Mouse (Mus musculus) stomach, embryonic 14.5 days (tissue): ENCODE results near the gene Aak1. TPM values are rescaled to one million over a fixed set of nuclear protein-coding genes. Genes with fewer than 3 reads are reported as not detected.
A peak's percentile ranks its signal among the peaks of the same experiment; 100 is the strongest.

ENCODE experiments used
- ATAC-seq: fragments of 200-750 bp; cut with Nextera tagmentation; 2 replicates; pipeline ENCODE4 v1.8.0; 2017; ENCODE audit warnings: low read depth, moderate TSS enrichment; ENCODE audit not compliant: insufficient number of reproducible peaks, insufficient read depth, low FRiP score
- H3K27ac ChIP-seq: fragments of 300-500 bp; sonication (generic); 2 replicates; pipeline ENCODE4 v1.5.1; 2014; ENCODE audit warnings: mild to moderate bottlenecking, low read length, moderate library complexity, mixed read lengths
- H3K27me3 ChIP-seq: fragments of 300-500 bp; sonication (generic); 2 replicates; pipeline ENCODE4 v1.6.1; 2014; ENCODE audit warnings: low read length, control low read depth, mixed read lengths; ENCODE audit not compliant: control insufficient read depth, insufficient read depth
- H3K36me3 ChIP-seq: fragments of 300-500 bp; sonication (generic); 2 replicates; pipeline ENCODE4 v1.6.1; 2014; ENCODE audit warnings: mild to moderate bottlenecking, control low read depth, low read length, moderate library complexity, mixed read lengths; ENCODE audit not compliant: control insufficient read depth, insufficient read depth
- H3K4me1 ChIP-seq: fragments of 300-500 bp; sonication (generic); 2 replicates; pipeline ENCODE4 v1.6.1; 2014; ENCODE audit warnings: low read length, control low read depth, mixed read lengths; ENCODE audit not compliant: control insufficient read depth, insufficient read depth
- H3K4me2 ChIP-seq: fragments of 300-500 bp; sonication (generic); replicated peaks from 2 replicates; pipeline ENCODE4 v1.6.1; 2014; ENCODE audit warnings: low read depth, low read length, control low read depth
- H3K4me3 ChIP-seq: fragments of 300-500 bp; sonication (generic); 2 replicates; pipeline ENCODE4 v1.5.1; 2014; ENCODE audit warnings: low read depth, low read length, control low read depth
- H3K9ac ChIP-seq: fragments of 300-500 bp; sonication (generic); replicated peaks from 2 replicates; pipeline ENCODE4 v1.6.1; 2014; ENCODE audit warnings: low read depth, mild to moderate bottlenecking, control low read depth, low read length, moderate library complexity, mixed read lengths
- H3K9me3 ChIP-seq: fragments of 300-500 bp; sonication (generic); 2 replicates; pipeline ENCODE4 v1.6.1; 2016; ENCODE audit warnings: low read depth, low read length, control low read depth; ENCODE audit not compliant: control insufficient read depth
- WGBS: fragments of 180-500 bp; shearing (Covaris S2); extraction: QIAGEN DNeasy Blood & Tissue Kit; methylation state at CpG from one replicate; pipeline ENCODE4 v1.1.7; 2014; 5-methylcytosine and 5-hydroxymethylcytosine counted together
- polyA plus RNA-seq: library from polyadenylated mRNA; unstranded; fragments of >200 nt; fragmentation: Nextera tagmentation; extraction: Ambion mirVana; gene quantifications from 2 replicates; pipeline ENCODE4 v1.2.1, GENCODE M21; 2014

Gene Aak1
- polyA plus RNA-seq, 1 experiment from 2014 or later, result 28.6 TPM

DNA sequence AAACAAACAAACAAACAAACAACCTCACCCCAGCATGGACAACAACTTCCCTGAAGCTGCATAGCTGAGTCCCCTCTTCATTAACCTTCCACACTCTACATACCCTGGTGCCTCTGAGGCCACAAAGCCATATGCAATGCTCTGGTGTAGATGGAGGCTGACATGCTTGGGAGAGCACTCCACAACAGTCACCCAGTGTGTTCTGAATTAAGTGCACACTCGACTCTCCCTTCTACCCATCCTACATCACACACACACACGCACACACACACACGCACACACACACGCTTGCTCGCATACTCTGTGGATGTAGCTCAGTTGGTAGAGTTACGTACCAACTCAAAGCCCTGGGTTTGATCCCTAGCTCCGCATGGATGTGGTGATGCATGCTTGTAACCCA is 24.9 kb upstream of the Aak1 start:
- Histone ChIP-seq H3K4me1 (0 out of 2 replicates have a peak, but pooled peaks cover 3% of the 10 kb centered on the region), H3K4me3 (no peak overlapping the region), H3K9me3 (no peaks in the 10 kb centered on the region), H3K36me3 (no peaks in the 10 kb centered on the region), H3K27me3 (no peaks in the 10 kb centered on the region), H3K9ac (no peak overlapping the region), H3K4me2 (no peak overlapping the region), H3K27ac (no peak overlapping the region)
- 92% methylated on average over 7 of the region's 7 CpGs for WGBS
- ATAC-seq, result no peak

GRCm38 (mm10) chr6:86827432-86827831 is 21.9 kb upstream of the Aak1 start:
- H3K9me3 ChIP-seq, result no peaks in the 10 kb centered on the region
- H3K36me3 ChIP-seq, result no peaks in the 10 kb centered on the region
- no peak overlapping the region for H3K9ac ChIP-seq
- no peak overlapping the region for H3K4me3 ChIP-seq
- no peak for ATAC-seq
- no peak overlapping the region for H3K4me2 ChIP-seq
- H3K27ac ChIP-seq, result no peak overlapping the region
- no peaks in the 10 kb centered on the region for H3K4me1 ChIP-seq
- no peaks in the 10 kb centered on the region for H3K27me3 ChIP-seq
- 91% methylated on average over 2 of the region's 2 CpGs for WGBS

GRCm38 (mm10) chr6:86829768-86830167 is 19.5 kb upstream of the Aak1 start:
- Histone ChIP-seq H3K9me3 (no peaks in the 10 kb centered on the region), H3K36me3 (no peaks in the 10 kb centered on the region), H3K4me3 (no peak overlapping the region), H3K27ac (no peak overlapping the region), H3K4me2 (no peak overlapping the region), H3K4me1 (0 out of 2 replicates have a peak, but pooled peaks cover 3% of the 10 kb centered on the region), H3K27me3 (no peaks in the 10 kb centered on the region), H3K9ac (no peak overlapping the region)
- WGBS, result 91% methylated on average over 6 of the region's 6 CpGs
- no peak for ATAC-seq

DNA sequence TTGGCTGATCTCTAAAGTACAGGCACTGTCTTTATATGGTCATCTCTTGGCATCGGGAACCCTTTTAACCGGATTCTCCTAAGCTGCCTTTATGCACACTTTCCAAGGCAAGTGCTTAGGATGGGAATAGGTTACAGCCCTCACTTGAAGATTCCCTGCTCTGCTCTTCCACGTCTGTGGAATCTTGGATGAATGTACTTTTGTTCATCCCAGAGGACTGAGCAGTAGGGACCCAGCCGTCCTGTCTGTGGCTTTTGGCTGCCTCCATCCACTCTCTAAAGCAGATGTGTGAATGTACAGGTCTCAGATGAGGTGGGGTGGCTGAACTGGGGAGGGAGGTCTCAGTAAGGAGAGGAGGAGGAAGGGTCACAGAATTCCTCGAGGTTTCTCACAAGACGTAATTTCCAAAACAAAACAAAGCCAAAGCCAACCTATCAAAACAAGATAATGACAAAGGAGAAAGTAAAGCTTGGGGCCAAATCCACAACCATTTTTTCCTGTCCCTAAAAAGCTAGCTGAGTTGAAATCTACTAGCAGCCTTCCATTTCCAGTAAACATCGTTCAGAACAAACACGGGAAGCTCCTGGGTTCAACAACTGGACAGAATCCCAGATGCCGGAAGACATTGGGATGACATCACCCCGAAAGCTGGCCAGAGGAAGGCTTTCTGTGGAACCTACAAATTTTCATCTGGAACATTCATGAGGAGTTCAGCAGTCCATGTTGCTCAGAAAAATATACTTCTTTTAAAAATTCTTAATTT is 18.4 kb upstream of the Aak1 start:
- Histone ChIP-seq H3K4me2 (no peak overlapping the region), H3K27me3 (no peaks in the 10 kb centered on the region), H3K36me3 (no peaks in the 10 kb centered on the region), H3K4me3 (no peak overlapping the region), H3K4me1 (0 out of 2 replicates have a peak, but pooled peaks cover 3% of the 10 kb centered on the region), H3K9ac (no peak overlapping the region), H3K9me3 (no peaks in the 10 kb centered on the region), H3K27ac (peak overlapping the region; percentile 53; the same call in 1 of the 2 replicates)
- 55% methylated on average over 10 of the region's 10 CpGs for WGBS
- ATAC-seq, result no peak

- ATAC-seq, result no peak
- Histone ChIP-seq H3K4me1 (0 out of 2 replicates have a peak, but pooled peaks cover 3% of the 10 kb centered on the region), H3K4me3 (no peak overlapping the region), H3K9ac (no peak overlapping the region), H3K36me3 (no peaks in the 10 kb centered on the region), H3K27me3 (no peaks in the 10 kb centered on the region), H3K27ac (peak overlapping the region; percentile 4; the same call in 1 of the 2 replicates), H3K4me2 (no peak overlapping the region), H3K9me3 (no peaks in the 10 kb centered on the region)
- 64% methylated on average over 13 of the region's 13 CpGs for whole genome bisulfite sequencing
Observed at GRCm38 (mm10) chr6:86832802-86833502, 16.4 kb upstream of the Aak1 start.

GRCm38 (mm10) chr6:86839089-86839488 is 10.2 kb upstream of the Aak1 start:
- Histone ChIP-seq H3K4me1 (no peaks in the 10 kb centered on the region), H3K36me3 (no peaks in the 10 kb centered on the region), H3K27ac (no peak overlapping the region), H3K4me3 (no peak overlapping the region), H3K9me3 (no peaks in the 10 kb centered on the region), H3K27me3 (no peaks in the 10 kb centered on the region), H3K9ac (no peak overlapping the region), H3K4me2 (no peak overlapping the region)
- ATAC-seq, result no peak
- 70% methylated on average over 2 of the region's 2 CpGs for WGBS

DNA sequence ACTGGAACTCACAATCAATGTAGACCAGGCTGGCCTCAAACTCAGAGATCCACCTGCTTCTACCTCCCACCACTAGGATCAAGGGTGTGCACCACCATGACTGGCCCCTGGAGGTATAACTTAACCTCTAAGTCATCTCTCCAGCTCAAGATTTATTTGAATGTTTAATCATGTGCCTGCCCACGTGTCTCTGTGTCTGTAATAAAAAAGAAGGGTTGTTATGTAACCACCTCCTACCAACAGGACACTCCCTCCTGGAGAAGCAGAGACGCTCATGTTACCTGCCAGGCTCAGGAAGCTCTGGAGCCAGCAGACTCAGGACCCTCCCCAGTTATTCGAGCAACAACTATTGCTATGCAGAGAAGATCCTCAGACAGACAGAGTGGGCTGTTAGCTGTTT is 7.4 kb upstream of the Aak1 start:
- WGBS, result 50% methylated on average over 3 of the region's 3 CpGs
- Histone ChIP-seq H3K9ac (no peak overlapping the region), H3K4me3 (no peak overlapping the region), H3K4me1 (no peaks in the 10 kb centered on the region), H3K4me2 (no peak overlapping the region), H3K27me3 (no peaks in the 10 kb centered on the region), H3K9me3 (no peaks in the 10 kb centered on the region), H3K27ac (no peak overlapping the region), H3K36me3 (no peaks in the 10 kb centered on the region)
- ATAC-seq, result no peak

DNA sequence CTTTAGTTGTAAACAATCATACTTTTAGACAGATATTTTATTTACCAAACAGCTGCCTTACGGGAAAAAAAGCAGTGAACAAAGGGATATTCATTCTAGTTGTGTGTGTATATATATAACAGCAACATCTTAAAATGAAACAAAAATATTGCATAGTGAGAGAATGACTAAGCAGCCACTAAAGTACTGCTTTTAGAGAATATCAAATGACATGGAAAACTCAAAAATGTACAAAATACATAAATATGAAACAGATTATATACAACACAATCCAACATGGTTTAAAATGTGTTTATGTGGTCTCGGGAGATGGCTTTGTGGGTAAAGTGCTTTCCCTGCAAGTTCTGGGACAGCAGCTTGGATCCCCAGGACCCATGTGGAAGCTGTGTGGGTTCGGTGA is 5.7 kb upstream of the Aak1 start:
- no peak overlapping the region for H3K9ac ChIP-seq
- no peaks in the 10 kb centered on the region for H3K36me3 ChIP-seq
- H3K27ac ChIP-seq, result no peak overlapping the region
- 75% methylated on average over 3 of the region's 3 CpGs for WGBS
- no peak overlapping the region for H3K4me3 ChIP-seq
- H3K9me3 ChIP-seq, result no peaks in the 10 kb centered on the region
- H3K4me1 ChIP-seq, result peaks cover 7% of the 10 kb centered on the region; the same call in 1 of the 2 replicates
- no peak for ATAC-seq
- no peaks in the 10 kb centered on the region for H3K27me3 ChIP-seq
- no peak overlapping the region for H3K4me2 ChIP-seq
